Comparison of ENCODE assay signal across 14 mouse cellular contexts in the genomic region with DNA sequence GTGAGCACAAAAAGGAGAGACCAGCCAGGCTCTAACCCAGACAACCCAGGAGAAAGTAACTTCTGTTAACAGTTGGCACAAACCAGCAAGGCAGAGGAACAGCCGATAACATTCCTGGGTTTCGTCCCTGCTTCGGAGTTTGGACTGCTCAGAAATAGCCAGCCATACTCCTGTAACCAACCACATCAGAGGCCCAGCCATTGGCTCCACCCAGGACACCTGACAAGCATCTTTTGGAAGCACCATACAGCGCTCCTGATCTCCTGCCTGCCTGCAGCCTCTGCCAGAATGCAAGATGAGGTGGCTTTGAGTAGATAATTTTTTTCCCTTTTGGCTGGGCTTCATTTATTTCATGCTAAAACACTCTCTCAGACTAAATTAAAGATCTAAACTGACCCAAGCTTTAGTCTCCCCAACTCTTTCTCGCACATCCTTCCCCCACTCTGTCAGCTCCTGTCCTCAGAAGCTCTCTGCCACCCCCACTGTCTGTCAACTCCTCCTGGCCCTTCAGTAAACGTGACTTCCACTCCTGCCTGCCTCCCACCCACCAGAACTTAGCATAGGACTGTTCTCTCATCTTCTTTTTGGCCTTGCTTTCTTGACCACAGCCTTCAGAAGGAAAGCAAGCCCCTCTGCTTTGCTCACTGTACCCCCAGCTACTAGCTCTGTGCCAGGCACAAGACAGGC.
A peak's percentile ranks its signal among the peaks of the same experiment; 100 is the strongest.
DNase-seq lines count a peak whose midpoint lies in the region; ATAC-seq lines count a peak whose summit lies in the region.
"Had no signal": no experiment of that assay in that cellular context is flagged by ENCODE, and none has a peak within 500 bp of the region (broad histone marks: within the 10 kb centered on the region; RNA-seq: fewer than 3 reads in every experiment).

No protein-coding gene starts in this region.

- H3K36me3 ChIP-seq in kidney, embryonic 15.5 days: no peaks in the 10 kb centered on the region
- H3K36me3 ChIP-seq: hindbrain, embryonic 13.5 days; neural tube, embryonic 12.5 days had no signal

- no peaks in the 10 kb centered on the region for H3K27me3 ChIP-seq in kidney, embryonic 15.5 days
- H3K27me3 ChIP-seq: forebrain, embryonic 13.5 days; hindbrain, embryonic 13.5 days; neural tube, embryonic 12.5 days had no signal

- peaks cover 11% of the 10 kb centered on the region; the same call in 1 of the 2 replicates for H3K4me1 ChIP-seq in kidney, embryonic 15.5 days
- H3K4me1 ChIP-seq: neural tube, embryonic 12.5 days had no signal

- H3K9me3 ChIP-seq in kidney, embryonic 15.5 days (replicated peaks): no peaks in the 10 kb centered on the region
- H3K9me3 ChIP-seq: forebrain, embryonic 13.5 days; hindbrain, embryonic 13.5 days; neural tube, embryonic 12.5 days had no signal

- H3K4me2 ChIP-seq in kidney, embryonic 15.5 days: no peak overlapping the region
- H3K4me2 ChIP-seq: forebrain, embryonic 13.5 days; hindbrain, embryonic 13.5 days; neural tube, embryonic 12.5 days had no signal

- peak; percentile 65 for ATAC-seq in frontal cortex, adult (ENCODE audit: low TSS enrichment)
- ATAC-seq in kidney, embryonic 15.5 days (replicated peaks; ENCODE audit: low FRiP score): no peak

- no peak for DNase-seq in frontal cortex, postnatal 25 days (ENCODE audit: low spot score in 2 of 2)
- DNase-seq in kidney, postnatal 14 days: no peak
- peak; percentile 6 to 20 for DNase-seq in right cerebral cortex, postnatal 36 days (ENCODE audit: low spot score in 2 of 2)
- DNase-seq in right cerebral cortex, postnatal 4 days: no peak
- no peak for DNase-seq in natural killer cell, adult 2 months (ENCODE audit: low spot score in 2 of 2)
- DNase-seq: B cell, adult 2 months; cerebellum, adult 8-10 months; embryo, embryonic 11 days; thymus, adult 18-20 months had no signal

- WGBS in kidney, embryonic 15.5 days: 72% methylated on average over 6 of the region's 6 CpGs

- H3K27ac ChIP-seq in kidney, embryonic 15.5 days: peak overlapping the region; percentile 62
- H3K27ac ChIP-seq: forebrain, embryonic 13.5 days; hindbrain, embryonic 13.5 days; neural tube, embryonic 12.5 days had no signal

- H3K9ac ChIP-seq in kidney, embryonic 15.5 days: no peak overlapping the region
- H3K9ac ChIP-seq: forebrain, embryonic 13.5 days; hindbrain, embryonic 13.5 days; neural tube, embryonic 12.5 days had no signal

- H3K4me3 ChIP-seq in kidney, embryonic 15.5 days (replicated peaks): no peak overlapping the region
- H3K4me3 ChIP-seq: forebrain, embryonic 13.5 days; hindbrain, embryonic 13.5 days; neural tube, embryonic 12.5 days had no signal

Comparison
In these comparisons a context has a peak if more than half of its experiments do, and no peak if none do; other contexts are left out.
1. DNase-seq: peak in right cerebral cortex, postnatal 36 days (2 of 2); none in frontal cortex, postnatal 25 days (0 of 2), kidney, postnatal 14 days (single experiment), right cerebral cortex, postnatal 4 days (single experiment) and natural killer cell, adult 2 months (0 of 2).